Mouse (Mus musculus): ENCODE measurements around the gene Map3k7.

DNA sequence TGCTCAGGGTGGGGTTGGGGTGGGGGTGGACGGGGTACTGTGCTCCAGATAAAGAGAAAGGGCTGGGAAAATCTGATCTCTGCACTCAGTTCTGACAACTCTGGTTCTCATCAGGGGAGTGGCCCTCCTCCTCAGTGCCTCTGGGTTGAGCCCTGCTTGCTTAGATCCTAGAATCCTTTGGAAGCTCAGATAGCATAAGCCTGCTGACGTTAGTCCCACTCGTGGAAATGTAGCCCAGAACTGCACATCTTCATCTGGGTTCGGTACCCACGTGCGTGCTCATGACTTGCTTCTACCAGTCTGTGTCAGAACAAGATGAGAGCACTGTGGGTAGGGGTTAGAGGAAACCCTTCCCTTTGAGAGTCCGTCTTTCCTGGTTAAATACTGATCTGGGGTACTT lies 92.5 kb downstream of the Map3k7 start:
- TF ChIP-seq CTCF (IDR thresholded peaks at IDR 0.05; ENCODE audit: low read depth): no peak
- no peak for TF ChIP-seq EP300 (IDR thresholded peaks at IDR 0.05; ENCODE audit: low read depth)

Data from liver, embryonic 14.5 days (tissue).